ENCODE assay signal across 21 mouse cellular contexts in the genomic region with DNA sequence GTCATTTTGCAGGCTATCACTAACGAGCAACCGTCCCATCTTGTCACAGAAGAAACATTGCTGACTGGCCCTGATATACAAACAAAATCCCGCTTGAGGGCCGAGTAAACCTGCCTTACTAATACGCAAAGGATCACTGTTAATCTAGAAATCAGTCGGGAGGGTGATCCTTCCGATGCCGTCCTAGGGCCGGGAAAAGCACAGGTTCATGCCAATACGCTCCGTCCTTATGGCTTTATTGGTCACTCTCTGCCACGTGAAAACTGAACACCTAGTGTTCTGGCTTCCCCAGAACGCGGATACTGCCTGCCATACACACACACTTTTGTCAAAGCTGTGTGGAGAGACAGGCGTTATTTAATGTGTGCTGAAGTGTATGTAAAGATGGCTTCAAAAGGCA. TPM values are rescaled to one million over a fixed set of nuclear protein-coding genes. Genes with fewer than 3 reads are reported as not detected.
DNase-seq lines count a peak whose midpoint lies in the region; TF ChIP-seq lines count a peak whose summit lies in the region.
"Had no signal": no experiment of that assay in that cellular context is flagged by ENCODE, and none has a peak within 500 bp of the region (broad histone marks: within the 10 kb centered on the region; RNA-seq: fewer than 3 reads in every experiment).

No protein-coding gene starts in this region.

- H3K4me3 ChIP-seq in ES-E14 (ENCODE audit: insufficient read depth in 1 of 2, low read depth in 1 of 2, low read length in 2 of 2, poor library complexity in 1 of 2, severe bottlenecking in 1 of 2), result no peak overlapping the region
- H3K4me3 ChIP-seq: embryonic facial prominence, embryonic 13.5 days; embryonic facial prominence, embryonic 15.5 days; erythroblast, embryonic 14.5 days; forebrain, embryonic 10.5 days; forebrain, embryonic 12.5 days had no signal

- H3K27ac ChIP-seq in ES-E14 (ENCODE audit: insufficient read depth, low read depth, low read length, poor library complexity, severe bottlenecking), result no peak overlapping the region
- H3K27ac ChIP-seq: embryonic facial prominence, embryonic 13.5 days; embryonic facial prominence, embryonic 15.5 days; forebrain, embryonic 10.5 days; forebrain, embryonic 12.5 days had no signal

- H3K9ac ChIP-seq in ES-E14 (ENCODE audit: insufficient read depth, low read depth, low read length, poor library complexity, severe bottlenecking), result 0 out of 2 replicates have a peak overlapping the region, but pooled peaks have one; percentile 14
- H3K9ac ChIP-seq: embryonic facial prominence, embryonic 13.5 days; embryonic facial prominence, embryonic 15.5 days; forebrain, embryonic 12.5 days had no signal

- DNase-seq in heart, adult 11 months, result peak; percentile 68
- DNase-seq in heart, adult 18-20 months, result no peak
- DNase-seq in retina, adult 2 months (ENCODE audit: low read depth, low spot score), result peak; percentile 53
- DNase-seq in retina, postnatal 1 day, result no peak
- DNase-seq in ES-E14 (ENCODE audit: low read depth, low spot score), result no peak
- DNase-seq: adrenal gland, adult 2 months; adrenal gland, postnatal 10 days; adrenal gland, postnatal 25 days; B cell, adult 2 months; cerebellum, adult 11 months; cerebellum, adult 18-20 months; cerebellum, adult 8-10 months; cerebellum, adult 9-11 months; cerebellum, postnatal 14 days; cerebellum, postnatal 36 days; embryo, embryonic 11 days had no signal

- no peaks in the 10 kb centered on the region for H3K9me3 ChIP-seq in ES-E14 (ENCODE audit: control insufficient read depth, insufficient read depth, low read depth, low read length)
- H3K9me3 ChIP-seq: embryonic facial prominence, embryonic 13.5 days; embryonic facial prominence, embryonic 15.5 days; forebrain, embryonic 10.5 days; forebrain, embryonic 12.5 days had no signal

- in situ Hi-C loops in ES-E14 (cut with MboI; ENCODE audit: low sequenced_read_pairs in 2 of 2, unreplicated experiment in 2 of 2), result no loop called here

- H3K4me1 ChIP-seq in ES-E14 (ENCODE audit: control insufficient read depth in 2 of 2, insufficient read depth in 2 of 2, low read length in 2 of 2, poor library complexity in 1 of 2), result peaks cover 21 to 29% of the 10 kb centered on the region in 2 experiments

- H3K36me3 ChIP-seq in ES-E14 (ENCODE audit: control insufficient read depth, insufficient read depth, low read length, poor library complexity, severe bottlenecking), result peaks cover 2% of the 10 kb centered on the region; the same call in 1 of the 2 replicates
- H3K36me3 ChIP-seq: embryonic facial prominence, embryonic 15.5 days had no signal

TF ChIP-seq in ES-E14, 5 proteins besides CTCF, POLR2A, EP300 and RAD21:
- TF ChIP-seq ZC3H11A (IDR thresholded peaks at IDR 0.05; ENCODE audit: borderline replicate concordance, low read depth, low read length) (no peak), MAFK (IDR thresholded peaks at IDR 0.05; ENCODE audit: insufficient read depth, low read depth, low read length) (no peak), ZNF384 (IDR thresholded peaks at IDR 0.05; ENCODE audit: low read depth, low read length) (no peak), CHD2 (IDR thresholded peaks at IDR 0.05; ENCODE audit: low read depth, low read length) (no peak)

RNA-seq across cellular contexts. Expression of gene Fryl, which starts 44.5 kb away (rescaled TPM):
- 10 to 100 TPM; 28.8 to 40.5 TPM for total RNA-seq in heart, adult 18-20 months (2021)
- total RNA-seq in ES-E14 (2012; rRNA removed), result 52.4 and 53.3 TPM in 2 replicates

Comparison
In these comparisons a context has a peak if more than half of its experiments do, and no peak if none do; other contexts are left out.
1. DNase-seq: peak in heart, adult 11 months (single experiment) and retina, adult 2 months (single experiment); none in heart, adult 18-20 months (0 of 2), retina, postnatal 1 day (single experiment) and ES-E14 (single experiment).